Mouse (Mus musculus) cortical plate, adult 2 months (tissue): ENCODE measurements at regions not wholly inside any gene's neighbourhood (a gene's known extent, or its start where the extent isn't known, plus 50 kb on each side); places are given as distances from the start of the nearest gene placed in this dataset.

ENCODE experiments used
- H3K27ac ChIP-seq: fragments of 200-500 bp; 2 replicates; pipeline ENCODE4 v1.5.1; 2012; ENCODE audit warnings: low read length, control low read depth, inconsistent platforms; ENCODE audit not compliant: insufficient read depth
- H3K4me1 ChIP-seq: fragments of 200-500 bp; 2 replicates; pipeline ENCODE4 v1.6.1; 2011; ENCODE audit warnings: low read length; ENCODE audit not compliant: control insufficient read depth, insufficient read depth
- H3K4me3 ChIP-seq: fragments of 200-500 bp; 2 replicates; pipeline ENCODE4 v1.5.1; 2011; ENCODE audit warnings: mild to moderate bottlenecking, low read length, control low read depth; ENCODE audit not compliant: insufficient read depth
- CTCF ChIP-seq: fragments of 200-500 bp; IDR thresholded peaks from 2 replicates; pipeline ENCODE4 v1.5.1; 2011; ENCODE audit warnings: mild to moderate bottlenecking, control low read depth, low read length; ENCODE audit not compliant: insufficient read depth; ENCODE audit errors: extremely low read depth
- POLR2A ChIP-seq: fragments of 200-500 bp; IDR thresholded peaks from 2 replicates; pipeline ENCODE4 v1.6.1; 2011; ENCODE audit warnings: mild to moderate bottlenecking, low read length, control low read depth; ENCODE audit not compliant: insufficient read depth; ENCODE audit errors: extremely low read depth

DNA sequence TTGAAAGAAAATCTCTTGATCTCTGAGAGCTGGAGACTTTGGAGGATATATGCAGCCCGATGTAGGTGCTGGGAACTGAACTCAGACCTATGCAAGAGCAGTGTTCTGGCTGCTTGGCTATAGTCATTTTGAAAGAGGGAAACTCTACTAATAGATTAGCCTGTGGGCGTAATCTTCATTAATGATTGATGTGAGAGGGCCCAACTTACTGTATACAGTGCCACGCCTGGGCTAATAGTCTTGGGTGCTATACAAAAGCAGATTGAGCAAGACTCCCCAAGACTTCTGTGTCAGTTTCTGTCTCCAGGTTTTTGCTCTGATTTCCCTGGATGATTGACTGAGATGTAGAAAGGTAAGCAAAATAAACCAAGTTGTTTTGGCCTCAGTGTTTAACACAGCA lies 781.7 kb upstream of the Tbl1xr1 start:
- Histone ChIP-seq H3K4me3 (no peak overlapping the region), H3K4me1 (no peaks in the 10 kb centered on the region), H3K27ac (no peak overlapping the region)
- TF ChIP-seq POLR2A (no peak), CTCF (no peak)

DNA sequence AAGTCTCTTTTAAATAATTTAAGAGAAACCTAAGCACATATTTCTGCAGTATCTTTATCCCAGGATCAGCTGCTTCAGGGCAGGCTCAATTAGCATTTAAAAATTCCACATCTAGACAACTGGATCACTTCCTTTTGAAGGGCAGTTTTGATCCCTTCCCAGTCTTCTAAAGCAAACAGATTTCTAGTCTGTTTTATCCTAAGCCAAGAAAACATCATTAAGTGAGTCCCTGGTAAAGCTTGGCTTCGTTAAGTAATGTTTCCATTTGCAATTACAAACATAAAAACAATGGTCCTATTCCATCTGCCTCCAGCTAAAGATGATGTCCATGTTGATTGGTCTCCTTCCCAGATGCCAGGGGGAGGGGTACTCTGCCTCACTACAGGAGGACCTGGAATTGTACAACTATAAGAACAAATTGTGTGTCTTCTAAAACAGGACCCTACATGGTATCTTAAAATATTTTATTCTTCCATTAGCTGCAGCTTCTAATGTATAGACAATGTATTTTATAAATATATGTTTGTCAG lies 779.8 kb upstream of the Tbl1xr1 start:
- H3K4me1 ChIP-seq, result no peaks in the 10 kb centered on the region
- H3K4me3 ChIP-seq, result no peak overlapping the region
- TF ChIP-seq POLR2A, result no peak
- no peak for TF ChIP-seq CTCF
- H3K27ac ChIP-seq, result no peak overlapping the region

DNA sequence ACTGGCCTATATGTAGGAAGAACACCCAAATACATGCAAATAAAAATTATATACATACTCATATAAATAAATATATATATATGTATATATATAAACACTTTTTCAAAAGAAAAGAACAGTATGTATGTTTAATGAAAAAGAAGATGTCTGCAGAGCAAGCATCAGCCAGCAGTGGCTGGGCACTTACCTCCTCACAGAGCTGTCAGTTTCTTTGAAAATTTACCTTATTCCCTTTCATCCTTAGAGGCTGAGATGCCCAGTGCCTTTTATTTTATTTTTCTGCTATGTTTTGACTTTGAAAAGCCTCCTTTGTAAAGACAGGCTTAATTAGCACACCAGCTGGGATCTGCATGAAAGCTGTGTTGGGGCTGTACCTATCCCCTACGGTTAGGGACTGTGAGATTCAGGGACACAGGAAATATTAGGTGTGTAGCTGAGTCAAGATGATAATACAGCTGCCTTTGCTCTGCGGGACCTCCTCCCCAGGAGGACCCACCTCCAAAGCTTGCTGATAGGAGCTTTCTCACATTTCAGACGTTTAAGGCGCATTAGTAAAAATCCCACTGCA lies 751.0 kb upstream of the Tbl1xr1 start:
- Histone ChIP-seq H3K4me3 (no peak overlapping the region), H3K27ac (no peak overlapping the region), H3K4me1 (no peaks in the 10 kb centered on the region)
- TF ChIP-seq POLR2A, result no peak
- TF ChIP-seq CTCF, result no peak

- TF ChIP-seq POLR2A (no peak), CTCF (no peak)
- H3K4me3 ChIP-seq, result no peak overlapping the region
- H3K27ac ChIP-seq, result no peak overlapping the region
- no peaks in the 10 kb centered on the region for H3K4me1 ChIP-seq
Measured at GRCm38 (mm10) chr3:21341916-21342315, 734.5 kb upstream of the Tbl1xr1 start.

- H3K27ac ChIP-seq, result no peak overlapping the region
- no peak for TF ChIP-seq POLR2A
- TF ChIP-seq CTCF, result no peak
- H3K4me3 ChIP-seq, result no peak overlapping the region
- H3K4me1 ChIP-seq, result no peaks in the 10 kb centered on the region
Measured at GRCm38 (mm10) chr3:21343095-21343494, 733.4 kb upstream of the Tbl1xr1 start.

- TF ChIP-seq POLR2A (no peak), CTCF (no peak)
- H3K4me3 ChIP-seq, result no peak overlapping the region
Measured at GRCm38 (mm10) chr3:21349421-21349820, 727.0 kb upstream of the Tbl1xr1 start.

DNA sequence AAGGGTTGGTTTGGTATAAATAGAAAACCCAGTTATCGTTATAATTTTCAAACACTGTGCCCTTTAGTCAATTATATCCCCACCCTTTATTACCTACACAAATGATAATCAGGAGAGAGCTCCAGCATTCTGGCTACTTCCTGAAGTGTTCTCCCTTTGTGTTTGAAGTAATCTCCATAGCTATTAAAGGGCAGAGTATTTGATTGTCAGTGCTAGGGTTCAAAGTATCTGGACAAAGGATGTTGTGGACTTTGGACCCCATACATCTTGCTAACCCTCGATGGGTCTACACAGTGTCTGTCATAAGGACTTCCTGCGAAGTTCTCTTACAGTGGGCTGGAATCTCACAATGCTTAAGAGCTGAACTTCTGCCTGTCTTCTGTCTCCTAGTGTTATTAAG lies 720.3 kb upstream of the Tbl1xr1 start:
- no peaks in the 10 kb centered on the region; the same call in 1 of the 2 replicates for H3K4me1 ChIP-seq
- no peak overlapping the region for H3K27ac ChIP-seq
- H3K4me3 ChIP-seq, result no peak overlapping the region
- TF ChIP-seq POLR2A, result no peak
- no peak for TF ChIP-seq CTCF

More at GRCm38 (mm10) chr3:21349421-21349820, 727.0 kb upstream of the Tbl1xr1 start:
- Histone ChIP-seq H3K27ac (no peak overlapping the region), H3K4me1 (no peaks in the 10 kb centered on the region)

DNA sequence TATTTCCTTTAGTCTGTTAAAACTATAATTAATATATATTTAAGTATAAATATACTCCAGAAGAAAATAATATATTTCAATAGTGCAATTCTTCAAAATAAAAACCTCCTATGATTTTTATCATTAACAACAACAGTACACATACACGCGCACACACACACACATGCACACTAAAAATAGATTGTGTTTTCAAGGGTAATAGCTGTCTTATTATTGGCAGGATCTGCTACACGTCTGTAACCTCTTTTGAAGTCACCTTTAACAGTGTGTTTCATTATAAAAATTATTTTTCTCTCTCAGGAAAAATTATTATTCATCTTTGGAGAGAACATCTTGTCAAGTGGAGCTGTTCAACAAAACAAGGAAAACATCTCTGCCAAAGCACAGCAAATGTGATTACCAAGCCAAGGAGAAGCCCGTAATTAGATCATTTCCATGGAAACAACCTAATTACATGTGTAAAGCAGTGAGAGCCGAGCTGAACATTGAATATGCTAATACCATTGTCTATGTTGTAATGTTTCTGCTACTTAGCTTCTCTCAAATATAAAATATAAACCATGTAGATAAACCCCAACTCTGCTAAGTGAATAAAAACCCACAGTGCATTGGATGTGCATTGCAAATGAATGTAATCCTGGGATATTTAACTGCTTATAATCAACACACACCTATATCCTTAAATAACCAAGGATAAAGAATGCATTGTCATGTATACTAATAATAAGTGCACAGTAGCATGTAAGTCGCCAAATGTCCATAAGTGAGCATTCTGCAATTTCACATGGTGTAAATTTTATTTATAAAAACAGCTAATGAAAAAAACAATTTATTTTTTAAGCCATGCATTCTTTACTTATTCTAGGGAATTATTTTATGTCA lies 719.4 kb upstream of the Tbl1xr1 start:
- H3K27ac ChIP-seq, result no peak overlapping the region

GRCm38 (mm10) chr3:21358068-21358467 lies 718.4 kb upstream of the Tbl1xr1 start:
- Histone ChIP-seq H3K4me1 (no peaks in the 10 kb centered on the region; the same call in 1 of the 2 replicates), H3K27ac (no peak overlapping the region), H3K4me3 (no peak overlapping the region)
- TF ChIP-seq POLR2A (no peak), CTCF (no peak)

More for the DNA sequence above, 719.4 kb upstream of the Tbl1xr1 start:
- no peak for TF ChIP-seq POLR2A
- no peak for TF ChIP-seq CTCF
- no peaks in the 10 kb centered on the region; the same call in 1 of the 2 replicates for H3K4me1 ChIP-seq
- no peak overlapping the region for H3K4me3 ChIP-seq

GRCm38 (mm10) chr3:21361069-21361468 lies 715.4 kb upstream of the Tbl1xr1 start:
- Histone ChIP-seq H3K4me3 (no peak overlapping the region), H3K4me1 (no peaks in the 10 kb centered on the region; the same call in 1 of the 2 replicates), H3K27ac (no peak overlapping the region)
- TF ChIP-seq POLR2A, result no peak
- TF ChIP-seq CTCF, result no peak
